Mouse (Mus musculus): ENCODE data around the gene Gm20715.
"Not testable (repeated sequence)": the region's sequence is repeated elsewhere in the genome, so short reads cannot be mapped to it uniquely, and the experiment has no call there.

The Gm20715 gene

GRCm38 (mm10) chr7:6410043-6410442, at the start of gene Gm20715:
Gene Gm20715 (plus strand): TSS chr7:6410277.
- DNase-seq, result no peak

DNA sequence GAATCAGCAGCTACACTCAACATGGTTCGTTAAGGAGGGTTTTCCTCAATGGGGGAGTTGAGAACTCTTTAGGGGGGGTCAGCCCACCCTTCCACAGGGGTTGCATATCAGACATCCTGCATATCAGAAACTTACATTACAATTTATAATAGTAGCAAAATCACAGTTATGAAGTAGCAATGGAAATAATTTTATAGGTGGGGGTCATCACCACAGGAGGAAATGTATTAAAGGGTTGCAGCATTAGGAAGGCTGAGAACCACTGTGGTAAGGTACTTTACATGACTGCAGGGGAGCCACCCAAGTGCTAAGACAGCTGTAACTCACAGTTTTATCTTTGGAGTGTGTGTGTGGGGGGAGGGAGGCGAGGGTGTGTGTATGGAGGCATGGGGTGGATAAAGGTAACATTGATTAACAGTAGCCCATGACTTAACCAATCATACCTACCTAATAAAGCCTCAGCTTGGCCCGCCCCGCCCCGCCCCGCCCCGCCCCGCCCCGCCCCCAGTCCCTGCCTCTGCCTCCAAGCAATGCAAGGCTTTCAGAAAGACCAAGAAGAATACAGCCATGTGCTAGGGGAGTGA, 49.5 kb upstream of the Gm20715 start:
- DNase-seq, result peak; percentile 54

DNA sequence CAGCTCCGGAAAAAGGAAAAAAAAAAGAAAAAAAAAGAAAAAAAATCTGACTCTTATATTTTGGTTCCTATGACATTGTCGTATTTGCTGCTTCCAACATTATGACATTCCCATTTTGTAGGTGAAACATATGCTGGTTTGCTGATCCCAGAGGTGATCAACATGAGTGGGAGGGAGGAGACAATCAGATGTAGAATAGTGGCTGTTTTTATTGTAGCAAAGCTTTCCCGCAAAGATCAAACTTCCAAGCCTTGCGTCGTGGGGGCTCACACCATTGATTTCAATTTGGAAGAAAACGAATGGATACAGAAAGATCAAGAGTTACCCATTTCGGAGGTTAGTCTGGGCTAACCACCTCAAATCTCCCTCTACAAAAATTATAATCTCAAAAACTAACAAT, 48.3 kb upstream of the Gm20715 start:
- peak; percentile 52 for DNase-seq

- DNase-seq, result peak; percentile 100
These were observed 47.6 kb upstream of the Gm20715 start for GRCm38 (mm10) chr7:6362268-6363046.

DNA sequence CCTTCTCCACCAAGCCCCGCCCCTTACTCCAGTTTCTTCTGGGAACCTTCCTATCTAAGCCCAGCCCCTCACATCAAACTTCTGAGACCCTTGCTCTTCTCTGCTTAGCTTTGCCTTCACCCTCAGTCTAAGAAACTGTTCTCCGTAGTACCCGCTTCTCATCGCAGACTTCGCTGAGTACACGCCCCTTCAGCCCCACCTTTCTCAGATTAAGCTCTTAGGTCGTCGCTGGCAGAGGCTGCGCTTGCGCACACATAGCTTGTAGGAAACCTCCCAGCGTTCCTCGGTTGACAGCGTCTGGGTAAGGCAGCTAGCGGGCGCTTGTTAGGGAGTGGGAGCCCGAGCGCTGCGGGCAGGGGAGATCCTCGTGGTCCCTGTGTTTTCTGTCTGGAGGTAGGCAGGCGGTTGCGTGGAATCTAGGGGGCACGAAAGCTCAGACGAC, 47.0 kb upstream of the Gm20715 start, which contains the start of gene Zfp78:
Gene Zfp78, plus strand, starts transcription at position 234 of the 442 bp plus-strand sequence.
- no peak for DNase-seq

DNA sequence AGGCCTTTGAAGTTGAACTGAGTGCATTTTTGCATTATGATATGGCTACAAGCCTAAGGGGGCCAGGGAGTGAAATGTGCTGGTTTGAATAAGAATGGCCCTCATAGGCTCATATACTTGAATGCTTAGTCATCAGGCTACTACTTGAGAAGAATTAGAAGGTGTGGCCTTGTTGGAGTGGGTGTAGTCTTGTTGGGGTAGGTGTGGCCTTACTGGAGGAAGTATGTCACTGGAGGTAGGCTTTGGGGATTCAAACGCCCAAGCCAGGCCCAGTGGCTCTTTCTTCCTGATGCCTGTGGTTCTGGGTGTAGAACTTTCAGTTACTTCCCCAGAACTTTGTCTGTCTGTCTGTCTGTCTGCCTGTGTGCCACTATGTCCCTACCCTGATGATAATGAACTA, 45.3 kb upstream of the Gm20715 start:
- DNase-seq, result no peak

GRCm38 (mm10) chr7:6367185-6367584, 42.9 kb upstream of the Gm20715 start:
- no peak for DNase-seq

DNA sequence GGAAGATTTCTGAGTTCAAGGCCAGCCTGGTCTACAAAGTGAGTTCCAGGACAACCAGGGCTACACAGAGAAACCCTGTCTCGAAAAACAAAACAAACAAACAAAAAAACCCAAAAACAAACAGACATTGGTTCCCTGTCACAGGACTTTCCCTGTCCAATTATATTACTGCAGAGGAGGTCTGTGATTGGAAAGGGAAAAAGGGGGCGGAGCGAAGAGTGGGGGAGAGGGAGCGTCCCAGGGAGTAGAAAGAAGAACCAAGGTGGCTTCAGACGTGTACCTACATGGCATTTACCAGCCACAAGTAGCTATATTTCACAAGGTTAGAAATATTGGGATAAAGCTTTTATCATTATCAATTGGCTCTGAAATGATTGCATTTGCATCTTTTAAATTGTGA, 41.9 kb upstream of the Gm20715 start:
- not testable (repeated sequence) for DNase-seq

DNA sequence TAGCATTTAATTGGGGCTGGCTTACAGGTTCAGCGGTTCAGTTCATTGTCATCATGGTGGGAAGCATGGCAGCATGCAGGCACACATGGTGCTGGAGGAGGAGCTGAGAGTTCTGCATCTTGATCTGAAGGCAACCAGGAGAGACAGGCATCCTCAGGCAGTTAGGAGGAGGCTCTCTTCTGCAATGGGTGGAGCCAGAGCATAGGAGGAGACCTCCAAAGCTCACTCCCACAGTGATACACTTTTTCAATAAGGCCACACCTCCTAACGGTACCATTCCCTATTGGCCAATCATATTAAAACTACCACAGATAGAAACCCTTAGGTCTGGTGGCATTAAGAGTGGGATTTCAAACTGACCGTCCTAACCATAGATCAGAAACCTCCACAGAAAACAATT, 40.6 kb upstream of the Gm20715 start:
- DNase-seq, result no peak

- DNase-seq, result no peak
These were observed 37.1 kb upstream of the Gm20715 start for GRCm38 (mm10) chr7:6372993-6373392.

DNA sequence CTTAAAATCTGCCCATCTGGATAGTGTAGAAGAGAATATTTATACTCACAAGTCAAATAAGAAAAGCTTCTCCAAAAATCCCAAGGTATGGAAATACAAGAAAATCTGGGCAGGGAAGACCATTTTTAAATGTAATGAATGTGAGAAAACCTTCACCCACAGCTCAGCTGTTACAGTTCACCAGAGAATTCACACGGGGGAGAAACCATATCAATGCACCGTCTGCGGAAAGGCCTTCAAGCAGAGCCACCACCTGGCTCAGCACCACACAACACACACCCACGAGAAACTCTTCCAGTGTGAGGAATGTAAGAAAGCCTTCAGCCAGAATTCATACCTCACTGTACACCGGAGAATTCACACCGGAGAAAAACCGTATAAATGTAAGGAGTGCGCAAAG, 31.6 kb upstream of the Gm20715 start:
- DNase-seq, result no peak

GRCm38 (mm10) chr7:6381431-6381830, 28.6 kb upstream of the Gm20715 start:
- DNase-seq, result no peak

DNA sequence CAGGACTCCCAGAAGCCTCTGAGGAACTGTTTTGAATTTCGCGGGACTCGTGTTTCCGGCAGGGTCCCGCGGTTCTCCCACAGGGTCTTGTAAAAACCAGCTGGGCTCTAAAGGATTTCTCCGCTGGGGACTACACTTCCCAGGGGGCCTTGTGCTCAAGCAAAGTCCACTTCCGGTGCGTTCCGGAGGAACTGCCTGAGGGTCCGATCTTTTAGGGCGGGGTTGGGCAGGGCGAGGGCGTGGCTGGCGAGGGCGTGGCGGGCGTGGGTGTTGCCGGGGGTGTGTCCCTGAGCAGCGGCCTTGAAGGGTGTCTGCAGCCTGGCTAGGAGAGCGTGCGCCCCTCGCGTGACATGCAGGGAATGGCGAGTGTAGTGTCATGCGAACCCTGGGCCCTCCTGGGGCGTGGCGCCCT, 27.0 kb upstream of the Gm20715 start, which contains the start of gene Zfp28:
Gene Zfp28, plus strand, starts transcription at position 252 of the 412 bp plus-strand sequence.
- DNase-seq, result peak; percentile 94

DNA sequence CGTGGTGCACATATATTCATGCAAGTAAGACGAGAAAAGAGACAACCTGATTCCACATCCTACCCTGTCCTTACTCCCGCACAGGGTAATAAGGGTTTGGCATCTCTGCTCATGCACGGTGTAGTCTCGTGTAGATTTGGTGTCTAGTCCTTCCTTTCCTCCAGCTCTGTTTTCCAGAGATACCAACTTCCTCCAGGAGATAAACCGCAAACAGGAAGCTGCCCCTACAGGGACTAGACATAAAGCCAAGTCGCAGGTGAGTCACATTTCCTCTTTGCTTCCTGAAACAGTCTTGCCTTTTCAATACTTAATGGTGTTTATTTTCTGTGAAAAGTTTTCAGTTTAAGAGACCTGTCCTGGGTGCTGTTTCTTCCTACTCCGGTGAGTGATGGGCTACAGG, 26.1 kb upstream of the Gm20715 start:
- no peak for DNase-seq

DNA sequence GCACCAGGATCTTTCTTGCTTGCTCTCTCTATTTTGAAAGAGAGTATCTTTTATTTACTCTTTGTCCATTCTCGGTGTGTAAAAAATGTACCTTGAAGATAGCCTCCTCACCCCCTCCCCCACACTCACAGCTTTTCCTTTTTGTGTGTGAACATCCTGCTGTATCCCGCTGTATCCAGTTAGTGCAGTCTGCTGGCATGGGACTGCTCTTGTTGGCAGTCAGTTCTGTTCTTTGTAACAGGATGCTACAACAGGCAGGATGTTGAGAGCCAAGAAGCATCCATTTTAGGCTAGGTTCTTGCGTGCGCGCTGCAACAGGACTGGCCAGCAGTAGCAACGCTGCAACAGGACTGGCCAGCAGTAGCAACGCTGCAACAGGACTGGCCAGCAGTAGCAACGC, 23.1 kb upstream of the Gm20715 start:
- no peak for DNase-seq

GRCm38 (mm10) chr7:6388971-6389370, 21.1 kb upstream of the Gm20715 start:
- DNase-seq, result no peak

GRCm38 (mm10) chr7:6389449-6389848, 20.6 kb upstream of the Gm20715 start:
- DNase-seq, result no peak

DNA sequence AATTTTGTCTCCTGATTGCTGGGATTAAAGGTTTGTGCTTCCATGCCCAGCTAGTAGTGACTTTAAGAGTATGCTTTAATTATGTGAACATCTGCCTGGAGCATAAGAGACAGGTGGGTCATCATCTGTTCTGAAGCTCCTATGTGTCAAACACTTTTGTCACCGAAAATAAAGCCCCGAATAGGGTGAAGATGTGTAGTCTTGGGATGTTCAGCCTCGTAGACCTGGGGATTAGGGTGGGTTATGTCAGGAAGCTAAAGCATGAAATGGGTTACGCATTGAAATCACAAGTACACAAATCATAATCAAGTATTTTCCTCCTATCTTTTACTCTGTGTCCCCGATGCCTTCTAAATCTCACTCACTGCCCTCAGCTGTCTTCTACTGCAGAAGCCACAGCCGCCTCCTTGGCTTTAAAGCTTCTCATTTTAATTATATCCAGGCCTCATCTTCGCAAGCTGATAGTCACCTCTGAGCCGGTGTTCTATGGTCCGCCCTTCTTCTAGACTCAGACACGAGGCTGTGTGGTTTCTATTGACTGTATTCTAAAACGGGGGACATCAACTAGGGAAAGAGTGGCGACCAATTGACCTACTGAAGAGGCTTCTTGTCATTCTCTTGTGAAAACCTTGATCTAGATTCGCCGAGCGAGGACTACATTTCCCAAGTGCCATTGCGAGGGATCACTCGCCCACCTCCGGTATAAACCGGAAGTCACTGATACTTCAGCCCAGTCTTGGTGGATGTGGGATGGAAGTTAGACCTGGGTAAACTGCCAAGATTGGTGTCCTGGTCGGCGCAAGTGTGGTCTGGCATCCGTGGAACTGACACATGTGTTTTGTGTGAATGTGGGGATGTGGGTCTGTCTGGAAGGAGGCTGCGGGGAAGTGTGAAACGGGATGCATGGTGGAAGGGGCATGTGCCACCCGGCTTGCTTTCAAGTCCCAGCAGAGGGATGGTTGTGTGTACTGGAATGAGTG, 11.8 kb upstream of the Gm20715 start, which contains the start of gene Smim17:
Gene Smim17, plus strand, starts transcription at position 720 of the 980 bp plus-strand sequence.
- peak; percentile 80 for DNase-seq

DNA sequence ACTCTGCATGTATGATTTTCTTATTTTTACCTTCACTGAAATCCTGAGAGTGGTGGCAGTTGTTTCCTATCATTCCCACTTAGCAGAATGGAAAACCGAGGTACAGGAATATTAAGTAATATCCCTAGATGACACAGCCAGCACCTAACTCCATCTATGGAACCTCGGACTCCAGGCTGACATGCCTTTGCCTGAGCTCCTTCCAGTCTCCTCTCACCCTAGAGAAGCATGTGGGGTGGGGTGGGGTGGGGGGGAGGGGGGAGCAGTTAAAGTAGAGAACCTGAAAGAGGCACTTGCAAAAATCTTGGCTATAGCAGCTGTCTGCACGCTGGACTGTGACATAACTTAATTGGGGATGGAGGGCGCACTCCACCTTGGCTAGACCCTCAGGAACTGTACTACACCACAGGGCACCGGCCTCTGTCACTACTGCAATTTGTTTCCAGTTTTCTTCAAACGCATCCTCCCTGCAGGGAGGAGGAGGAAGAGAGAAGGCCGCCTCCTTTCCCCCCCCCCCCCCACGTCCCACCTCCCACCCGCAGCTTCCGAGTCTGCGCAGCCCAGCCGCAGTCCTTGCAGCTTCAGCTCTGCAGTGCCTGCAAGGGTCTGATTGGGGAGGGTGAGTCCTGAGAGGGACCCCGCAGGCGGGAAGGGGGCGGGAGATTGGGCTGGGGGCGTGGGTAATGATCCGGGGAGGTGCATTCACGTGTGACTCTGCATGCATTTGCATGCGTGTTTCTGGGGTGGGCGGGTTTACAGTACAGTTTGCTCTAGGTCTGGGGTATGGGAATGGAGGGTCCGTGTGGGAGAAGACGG, 4.8 kb downstream of the Gm20715 start:
- DNase-seq, result peak; percentile 24

- DNase-seq, result no peak
These were observed 5.3 kb downstream of the Gm20715 start for GRCm38 (mm10) chr7:6415442-6415787.

DNA sequence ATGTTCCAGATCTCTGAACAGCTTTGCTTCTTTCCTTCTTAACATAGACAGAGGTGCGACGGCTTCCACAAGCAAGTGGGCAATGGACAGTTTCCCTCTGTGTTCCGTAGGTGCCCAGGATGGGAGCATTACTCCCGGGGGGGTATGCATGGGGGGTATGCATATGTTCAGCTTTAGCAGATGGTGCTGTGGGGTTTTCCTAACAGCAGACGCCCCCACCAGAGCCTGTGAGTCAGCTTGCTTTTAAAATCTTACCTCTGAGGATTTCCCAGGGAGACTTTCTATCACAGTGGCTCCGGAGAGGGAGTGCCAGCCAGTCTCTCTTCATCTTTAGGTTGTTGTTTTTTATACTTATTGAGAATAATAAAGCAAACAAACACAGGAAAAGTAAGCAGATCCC, 9.8 kb downstream of the Gm20715 start:
- DNase-seq, result no peak

DNA sequence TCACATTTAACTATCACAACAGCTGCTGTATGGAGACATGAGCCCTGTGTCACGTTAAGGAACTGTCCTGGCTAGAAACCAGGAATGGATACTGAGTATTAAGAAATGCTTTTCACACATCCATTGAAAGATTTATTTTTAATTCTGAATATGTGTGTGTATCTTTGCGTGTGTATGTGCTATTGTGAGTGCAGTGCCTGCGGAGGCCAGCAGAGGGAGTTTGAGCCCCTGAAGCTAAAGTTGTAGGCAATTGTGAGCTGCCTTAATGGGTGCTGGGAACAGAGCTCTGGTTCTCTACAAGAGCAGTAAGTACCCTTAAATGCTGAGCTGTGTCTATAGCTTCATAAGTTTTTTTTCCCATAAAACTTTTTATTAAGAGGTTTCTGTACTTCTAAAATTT, 19.3 kb downstream of the Gm20715 start:
- DNase-seq, result no peak

Data from cerebellum, adult 9-11 months (tissue).